Mouse (Mus musculus) 416B (cell line): ENCODE measurements around the gene Sclt1.

ENCODE experiments used
- DNase-seq: peaks from one replicate; pipeline ENCODE4 v3.0.0; 2011; ENCODE audit warnings: low read depth

Sclt1 gene

GRCm38 (mm10) chr3:41606330-41606664 is 136.0 kb downstream of the Sclt1 start:
- DNase-seq, result no peak

GRCm38 (mm10) chr3:41605601-41606329 is 136.5 kb downstream of the Sclt1 start:
- DNase-seq, result peak; percentile 77

- DNase-seq, result peak; percentile 65
These were observed 137.5 kb downstream of the Sclt1 start for GRCm38 (mm10) chr3:41604629-41605321.

- DNase-seq, result no peak
These were observed 138.8 kb downstream of the Sclt1 start for GRCm38 (mm10) chr3:41603470-41604019.

- DNase-seq, result peak; percentile 48
These were observed 139.4 kb downstream of the Sclt1 start for GRCm38 (mm10) chr3:41602933-41603332.

- no peak for DNase-seq
These were observed 140.9 kb downstream of the Sclt1 start for GRCm38 (mm10) chr3:41601226-41602020.

GRCm38 (mm10) chr3:41599806-41600589 is 142.3 kb downstream of the Sclt1 start:
- DNase-seq, result peak; percentile 76

GRCm38 (mm10) chr3:41599226-41599625 is 143.1 kb downstream of the Sclt1 start:
- no peak for DNase-seq

- no peak for DNase-seq
These were observed 143.9 kb downstream of the Sclt1 start for GRCm38 (mm10) chr3:41598412-41598811.

GRCm38 (mm10) chr3:41597036-41597435 is 145.3 kb downstream of the Sclt1 start:
- DNase-seq, result no peak

- DNase-seq, result no peak
These were observed 147.3 kb downstream of the Sclt1 start for GRCm38 (mm10) chr3:41595010-41595409.

- no peak for DNase-seq
These were observed 148.0 kb downstream of the Sclt1 start for GRCm38 (mm10) chr3:41594097-41594879.

GRCm38 (mm10) chr3:41592805-41593204 is 149.5 kb downstream of the Sclt1 start:
- DNase-seq, result peak; percentile 78

GRCm38 (mm10) chr3:41591651-41592170 is 150.6 kb downstream of the Sclt1 start:
- peak; percentile 34 for DNase-seq

- no peak for DNase-seq
These were observed 151.4 kb downstream of the Sclt1 start for GRCm38 (mm10) chr3:41590695-41591559.

GRCm38 (mm10) chr3:41589988-41590387 is 152.3 kb downstream of the Sclt1 start:
- no peak for DNase-seq

- no peak for DNase-seq
These were observed 152.9 kb downstream of the Sclt1 start for GRCm38 (mm10) chr3:41589246-41589914.

- DNase-seq, result no peak
These were observed 153.8 kb downstream of the Sclt1 start for GRCm38 (mm10) chr3:41588495-41588894.

- peak; percentile 80 for DNase-seq
These were observed 154.7 kb downstream of the Sclt1 start for GRCm38 (mm10) chr3:41587588-41587987.
